Mouse (Mus musculus) stomach, embryonic 15.5 days (tissue): ENCODE measurements around the gene Lrrc28. TPM values are rescaled to one million over a fixed set of nuclear protein-coding genes. Genes with fewer than 3 reads are reported as not detected.

Experiments used
- ATAC-seq: fragments of 200-750 bp; cut with Nextera tagmentation; 2 replicates; pipeline ENCODE4 v1.8.0; 2017; ENCODE audit warnings: low read depth, moderate number of reproducible peaks, moderate TSS enrichment; ENCODE audit not compliant: insufficient read depth, low FRiP score
- H3K27ac ChIP-seq: fragments of 300-500 bp; sonication (generic); 2 replicates; pipeline ENCODE4 v1.5.1; 2015; ENCODE audit warnings: mild to moderate bottlenecking, inconsistent platforms
- H3K27me3 ChIP-seq: fragments of 300-500 bp; sonication (generic); replicated peaks from 2 replicates; pipeline ENCODE4 v1.6.1; 2015; ENCODE audit warnings: inconsistent platforms
- H3K36me3 ChIP-seq: fragments of 300-500 bp; sonication (generic); 2 replicates; pipeline ENCODE4 v1.6.1; 2015; ENCODE audit warnings: inconsistent platforms
- H3K4me1 ChIP-seq: fragments of 300-500 bp; sonication (generic); 2 replicates; pipeline ENCODE4 v1.6.1; 2015; ENCODE audit warnings: inconsistent platforms
- H3K4me2 ChIP-seq: fragments of 300-500 bp; sonication (generic); 2 replicates; pipeline ENCODE4 v1.6.1; 2015; ENCODE audit warnings: mild to moderate bottlenecking, inconsistent platforms
- H3K4me3 ChIP-seq: fragments of 300-500 bp; sonication (generic); replicated peaks from 2 replicates; pipeline ENCODE4 v1.5.1; 2015; ENCODE audit warnings: inconsistent platforms
- H3K9ac ChIP-seq: fragments of 300-500 bp; sonication (generic); 2 replicates; pipeline ENCODE4 v1.6.1; 2015; ENCODE audit warnings: inconsistent platforms
- H3K9me3 ChIP-seq: fragments of 300-500 bp; sonication (generic); 2 replicates; pipeline ENCODE4 v1.6.1; 2016; ENCODE audit warnings: inconsistent platforms
- WGBS: fragments of 180-500 bp; shearing (Covaris S2); methylation state at CpG from one replicate; pipeline ENCODE4 v1.1.7; 2015; 5-methylcytosine and 5-hydroxymethylcytosine counted together
- polyA plus RNA-seq: library from polyadenylated mRNA; unstranded; fragments of >200 nt; fragmentation: Nextera tagmentation; extraction: Ambion mirVana; gene quantifications from 2 replicates; pipeline ENCODE4 v1.2.1, GENCODE M21; 2015

Lrrc28 gene
- polyA plus RNA-seq, 1 experiment from 2014 or later = 14.2 TPM

- Histone ChIP-seq H3K9me3 (no peaks in the 10 kb centered on the region), H3K27me3 (no peaks in the 10 kb centered on the region), H3K4me3 (no peak overlapping the region), H3K9ac (no peak overlapping the region), H3K27ac (no peak overlapping the region), H3K36me3 (no peaks in the 10 kb centered on the region), H3K4me1 (no peaks in the 10 kb centered on the region), H3K4me2 (no peak overlapping the region)
- ATAC-seq = no peak
- WGBS = 78% methylated on average over 6 of the region's 6 CpGs
These were observed 56.3 kb downstream of the Lrrc28 start for GRCm38 (mm10) chr7:67588743-67589142.

GRCm38 (mm10) chr7:67586479-67586878 lies 58.6 kb downstream of the Lrrc28 start:
- no peak overlapping the region for H3K4me2 ChIP-seq
- H3K27ac ChIP-seq = no peak overlapping the region
- H3K36me3 ChIP-seq = no peaks in the 10 kb centered on the region
- ATAC-seq = no peak
- H3K4me1 ChIP-seq = no peaks in the 10 kb centered on the region
- H3K4me3 ChIP-seq = no peak overlapping the region
- no peaks in the 10 kb centered on the region for H3K27me3 ChIP-seq
- H3K9me3 ChIP-seq = no peaks in the 10 kb centered on the region
- no peak overlapping the region for H3K9ac ChIP-seq
- 73% methylated on average over 5 of the region's 5 CpGs for WGBS

- no peak for ATAC-seq
- 69% methylated on average over 5 of the region's 5 CpGs for WGBS
- H3K4me2 ChIP-seq = no peak overlapping the region
- no peak overlapping the region for H3K27ac ChIP-seq
- no peaks in the 10 kb centered on the region for H3K9me3 ChIP-seq
- no peaks in the 10 kb centered on the region for H3K36me3 ChIP-seq
- H3K4me1 ChIP-seq = no peaks in the 10 kb centered on the region
- H3K27me3 ChIP-seq = no peaks in the 10 kb centered on the region
- H3K4me3 ChIP-seq = no peak overlapping the region
- H3K9ac ChIP-seq = no peak overlapping the region
These were observed 61.2 kb downstream of the Lrrc28 start for GRCm38 (mm10) chr7:67583852-67584251.

GRCm38 (mm10) chr7:67578783-67579482 lies 66.1 kb downstream of the Lrrc28 start:
- no peaks in the 10 kb centered on the region for H3K36me3 ChIP-seq
- H3K27ac ChIP-seq = no peak overlapping the region
- no peaks in the 10 kb centered on the region for H3K9me3 ChIP-seq
- no peak overlapping the region for H3K4me3 ChIP-seq
- no peak overlapping the region for H3K4me2 ChIP-seq
- H3K9ac ChIP-seq = no peak overlapping the region
- 55% methylated on average over 7 of the region's 7 CpGs for WGBS
- no peak for ATAC-seq
- H3K4me1 ChIP-seq = no peaks in the 10 kb centered on the region
- H3K27me3 ChIP-seq = no peaks in the 10 kb centered on the region

GRCm38 (mm10) chr7:67578044-67578443 lies 67.0 kb downstream of the Lrrc28 start:
- Histone ChIP-seq H3K4me2 (no peak overlapping the region), H3K27me3 (no peaks in the 10 kb centered on the region), H3K9ac (no peak overlapping the region), H3K27ac (no peak overlapping the region), H3K4me3 (no peak overlapping the region), H3K4me1 (no peaks in the 10 kb centered on the region), H3K9me3 (no peaks in the 10 kb centered on the region), H3K36me3 (no peaks in the 10 kb centered on the region)
- no peak for ATAC-seq
- 86% methylated on average over 6 of the region's 6 CpGs for WGBS

GRCm38 (mm10) chr7:67566510-67567237 lies 78.4 kb downstream of the Lrrc28 start:
- WGBS = 65% methylated on average over 8 of the region's 8 CpGs
- Histone ChIP-seq H3K27me3 (no peaks in the 10 kb centered on the region), H3K4me3 (no peak overlapping the region), H3K9ac (no peak overlapping the region), H3K36me3 (no peaks in the 10 kb centered on the region), H3K9me3 (no peaks in the 10 kb centered on the region), H3K27ac (no peak overlapping the region), H3K4me2 (no peak overlapping the region), H3K4me1 (no peaks in the 10 kb centered on the region)
- ATAC-seq = no peak

- WGBS = 68% methylated on average over 1 of the region's 1 CpGs
- Histone ChIP-seq H3K4me2 (no peak overlapping the region), H3K9me3 (no peaks in the 10 kb centered on the region), H3K36me3 (no peaks in the 10 kb centered on the region), H3K27me3 (no peaks in the 10 kb centered on the region), H3K4me1 (no peaks in the 10 kb centered on the region), H3K4me3 (no peak overlapping the region), H3K9ac (no peak overlapping the region), H3K27ac (no peak overlapping the region)
- no peak for ATAC-seq
These were observed 79.9 kb downstream of the Lrrc28 start for GRCm38 (mm10) chr7:67565132-67565531.

GRCm38 (mm10) chr7:67562176-67562575 lies 82.9 kb downstream of the Lrrc28 start:
- 64% methylated on average over 12 of the region's 12 CpGs for WGBS

GRCm38 (mm10) chr7:67559486-67559885 lies 85.6 kb downstream of the Lrrc28 start:
- H3K4me1 ChIP-seq = no peaks in the 10 kb centered on the region
- H3K4me3 ChIP-seq = no peak overlapping the region
- no peaks in the 10 kb centered on the region for H3K36me3 ChIP-seq
- 83% methylated on average over 7 of the region's 7 CpGs for WGBS
- H3K9ac ChIP-seq = no peak overlapping the region
- H3K9me3 ChIP-seq = no peaks in the 10 kb centered on the region
- no peak overlapping the region for H3K4me2 ChIP-seq
- no peaks in the 10 kb centered on the region for H3K27me3 ChIP-seq
- ATAC-seq = no peak
- H3K27ac ChIP-seq = no peak overlapping the region

More at GRCm38 (mm10) chr7:67562176-67562575, 82.9 kb downstream of the Lrrc28 start:
- H3K27me3 ChIP-seq = no peaks in the 10 kb centered on the region
- H3K27ac ChIP-seq = no peak overlapping the region
- H3K4me1 ChIP-seq = no peaks in the 10 kb centered on the region
- ATAC-seq = no peak
- H3K4me3 ChIP-seq = no peak overlapping the region
- H3K36me3 ChIP-seq = no peaks in the 10 kb centered on the region
- H3K9me3 ChIP-seq = no peaks in the 10 kb centered on the region
- no peak overlapping the region for H3K4me2 ChIP-seq
- no peak overlapping the region for H3K9ac ChIP-seq

GRCm38 (mm10) chr7:67558230-67558629 lies 86.8 kb downstream of the Lrrc28 start:
- no peak for ATAC-seq
- Histone ChIP-seq H3K4me2 (no peak overlapping the region), H3K9me3 (no peaks in the 10 kb centered on the region), H3K27me3 (no peaks in the 10 kb centered on the region), H3K4me1 (no peaks in the 10 kb centered on the region), H3K9ac (no peak overlapping the region), H3K4me3 (no peak overlapping the region), H3K36me3 (no peaks in the 10 kb centered on the region), H3K27ac (no peak overlapping the region)
- WGBS = 77% methylated on average over 5 of the region's 5 CpGs

- Histone ChIP-seq H3K36me3 (no peaks in the 10 kb centered on the region), H3K9ac (no peak overlapping the region), H3K27me3 (no peaks in the 10 kb centered on the region), H3K27ac (no peak overlapping the region), H3K4me3 (no peak overlapping the region), H3K4me1 (no peaks in the 10 kb centered on the region), H3K9me3 (no peaks in the 10 kb centered on the region), H3K4me2 (no peak overlapping the region)
- WGBS = 81% methylated on average over 2 of the region's 2 CpGs
- ATAC-seq = no peak
These were observed 90.2 kb downstream of the Lrrc28 start for GRCm38 (mm10) chr7:67554863-67555262.

- no peaks in the 10 kb centered on the region for H3K4me1 ChIP-seq
- H3K27ac ChIP-seq = no peak overlapping the region
- no peak overlapping the region for H3K9ac ChIP-seq
- no peak overlapping the region for H3K4me2 ChIP-seq
- 77% methylated on average over 2 of the region's 2 CpGs for WGBS
- no peaks in the 10 kb centered on the region for H3K27me3 ChIP-seq
- no peak for ATAC-seq
- no peaks in the 10 kb centered on the region for H3K36me3 ChIP-seq
- no peaks in the 10 kb centered on the region for H3K9me3 ChIP-seq
- H3K4me3 ChIP-seq = no peak overlapping the region
These were observed 93.8 kb downstream of the Lrrc28 start for GRCm38 (mm10) chr7:67551242-67551641.
